Mouse (Mus musculus) G1E (cell line): ENCODE measurements at regions not wholly inside any gene's neighbourhood (a gene's known extent, or its start where the extent isn't known, plus 50 kb on each side); places are given as distances from the start of the nearest gene placed in this dataset.
"Not testable (repeated sequence)": the region's sequence is repeated elsewhere in the genome, so short reads cannot be mapped to it uniquely, and the experiment has no call there.

Experiments
- ATAC-seq: 2 replicates; pipeline ENCODE4 v1.8.0; 2016; ENCODE audit warnings: mild to moderate bottlenecking; ENCODE audit not compliant: insufficient number of reproducible peaks, poor library complexity, low FRiP score, severe bottlenecking; ENCODE audit errors: extremely low read depth
- DNase-seq: peaks from one replicate; pipeline ENCODE4 v3.0.0; 2012; ENCODE audit warnings: low spot score
- H3K27me3 ChIP-seq: 2 replicates; pipeline ENCODE4 v1.6.1; 2012; ENCODE audit warnings: mild to moderate bottlenecking, low read length, inconsistent platforms; ENCODE audit not compliant: insufficient read depth
- H3K36me3 ChIP-seq: replicated peaks from 2 replicates; pipeline ENCODE3; 2012; ENCODE audit warnings: mild to moderate bottlenecking, inconsistent platforms
- H3K4me1 ChIP-seq: 2 replicates; pipeline ENCODE4 v1.6.1; 2012; ENCODE audit warnings: low read depth, low read length, inconsistent platforms, mixed read lengths; ENCODE audit not compliant: insufficient read depth
- H3K4me3 ChIP-seq: 2 replicates; pipeline ENCODE4 v1.5.1; 2012; ENCODE audit warnings: low read depth, mild to moderate bottlenecking, inconsistent platforms, low read length, moderate library complexity, mixed read lengths
- H3K9me3 ChIP-seq: replicated peaks from 2 replicates; pipeline ENCODE4 v1.6.1; 2012; ENCODE audit warnings: inconsistent platforms
- CTCF ChIP-seq: IDR thresholded peaks from 2 replicates; pipeline ENCODE4 v1.5.1; 2012; ENCODE audit warnings: low read depth, low read length, inconsistent platforms, mixed read lengths
- GATA1 ChIP-seq: IDR thresholded peaks from 2 replicates; pipeline ENCODE4 v1.6.1; 2012; ENCODE audit warnings: borderline replicate concordance, low read length, inconsistent platforms, mixed read lengths
- GATA2 ChIP-seq: IDR thresholded peaks from 2 replicates; pipeline ENCODE4 v1.6.1; 2012; ENCODE audit warnings: low read depth, low read length, inconsistent platforms, borderline replicate concordance
- POLR2AphosphoS5 ChIP-seq: IDR thresholded peaks from 2 replicates; pipeline ENCODE4 v1.6.1; 2012; ENCODE audit warnings: low read depth, low read length, inconsistent platforms; ENCODE audit not compliant: insufficient replicate concordance
- TAL1 ChIP-seq: conservative IDR thresholded peaks from 2 replicates; pipeline ENCODE4 v1.6.1; 2012; ENCODE audit warnings: low read depth, low read length, inconsistent platforms, mixed read lengths

DNA sequence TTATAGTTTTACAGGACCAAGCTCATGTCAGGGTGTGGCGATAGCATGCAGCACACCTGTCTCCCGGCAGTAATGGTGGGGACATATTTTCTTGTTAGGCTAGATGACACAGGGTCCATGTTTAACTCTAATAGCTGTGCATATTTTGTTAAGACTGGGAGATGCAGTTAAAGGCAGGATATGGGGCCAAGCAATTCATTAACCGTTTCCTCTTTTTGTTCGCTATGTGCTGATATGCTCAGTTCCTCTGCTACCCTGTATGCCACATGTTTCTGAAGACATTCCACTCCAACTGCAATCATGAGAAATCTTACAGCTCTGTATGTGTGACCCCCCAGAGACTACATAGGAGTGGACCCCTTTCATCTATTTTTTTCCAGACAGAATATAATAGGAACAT lies 104.0 kb upstream of the Stt3b start:
- Histone ChIP-seq H3K36me3 (no peaks in the 10 kb centered on the region), H3K4me1 (no peaks in the 10 kb centered on the region), H3K9me3 (peaks cover 61% of the 10 kb centered on the region), H3K4me3 (no peak overlapping the region), H3K27me3 (no peaks in the 10 kb centered on the region)
- ATAC-seq = no peak
- no peak for DNase-seq
- TF ChIP-seq TAL1 = no peak
- no peak for TF ChIP-seq POLR2AphosphoS5
- no peak for TF ChIP-seq GATA2
- TF ChIP-seq CTCF = no peak
- no peak for TF ChIP-seq GATA1

DNA sequence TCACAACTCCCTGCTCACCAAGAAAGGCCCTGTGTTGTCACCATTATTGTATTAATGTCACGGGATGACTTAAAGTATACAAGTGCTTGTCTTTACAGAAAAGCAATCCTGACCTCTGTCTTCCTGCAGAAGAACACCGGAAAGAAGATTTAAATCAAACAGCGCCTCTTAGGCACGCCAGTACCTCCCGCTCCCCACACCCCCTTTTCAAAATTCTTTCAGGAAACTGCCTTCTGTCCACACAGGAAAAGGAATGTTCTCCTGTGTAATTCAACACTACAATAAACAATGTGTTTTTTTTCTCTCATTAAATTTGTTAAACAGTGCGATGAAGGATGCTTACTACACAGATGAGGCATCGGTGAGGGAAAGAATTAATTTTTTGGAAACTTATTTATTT lies 112.6 kb upstream of the Stt3b start:
- ATAC-seq (no peak), DNase-seq (no peak)
- H3K27me3 ChIP-seq = no peaks in the 10 kb centered on the region
- no peaks in the 10 kb centered on the region for H3K4me1 ChIP-seq
- TF ChIP-seq CTCF (no peak), POLR2AphosphoS5 (no peak), GATA1 (no peak)
- no peak overlapping the region for H3K4me3 ChIP-seq
- peaks cover 71% of the 10 kb centered on the region for H3K9me3 ChIP-seq
- no peaks in the 10 kb centered on the region for H3K36me3 ChIP-seq

DNA sequence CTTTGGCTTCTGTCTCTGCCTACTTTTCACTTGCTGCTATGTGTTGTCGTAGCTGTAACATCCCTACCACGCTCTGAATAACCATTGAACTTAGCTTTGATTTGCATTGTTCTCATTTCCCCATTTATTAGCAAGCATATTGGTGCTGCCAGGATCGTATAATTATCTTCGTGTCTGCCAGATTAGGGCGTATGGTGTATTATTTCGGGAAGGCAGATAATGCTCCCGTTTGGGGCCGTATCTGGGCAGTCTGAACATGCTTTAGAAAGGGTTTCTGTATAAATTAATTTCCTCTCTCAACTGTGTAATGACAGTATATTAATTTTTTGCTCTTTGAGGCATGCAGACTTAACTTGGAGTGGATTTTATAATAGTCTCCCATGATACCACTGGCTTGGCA lies 116.5 kb upstream of the Stt3b start:
- no peaks in the 10 kb centered on the region for H3K4me1 ChIP-seq
- H3K9me3 ChIP-seq = peaks cover 66% of the 10 kb centered on the region
- H3K4me3 ChIP-seq = no peak overlapping the region
- H3K36me3 ChIP-seq = no peaks in the 10 kb centered on the region
- H3K27me3 ChIP-seq = no peaks in the 10 kb centered on the region
- no peak for TF ChIP-seq GATA1
- TF ChIP-seq CTCF = no peak
- no peak for TF ChIP-seq GATA2
- no peak for TF ChIP-seq TAL1
- no peak for TF ChIP-seq POLR2AphosphoS5
- DNase-seq (no peak), ATAC-seq (no peak)

DNA sequence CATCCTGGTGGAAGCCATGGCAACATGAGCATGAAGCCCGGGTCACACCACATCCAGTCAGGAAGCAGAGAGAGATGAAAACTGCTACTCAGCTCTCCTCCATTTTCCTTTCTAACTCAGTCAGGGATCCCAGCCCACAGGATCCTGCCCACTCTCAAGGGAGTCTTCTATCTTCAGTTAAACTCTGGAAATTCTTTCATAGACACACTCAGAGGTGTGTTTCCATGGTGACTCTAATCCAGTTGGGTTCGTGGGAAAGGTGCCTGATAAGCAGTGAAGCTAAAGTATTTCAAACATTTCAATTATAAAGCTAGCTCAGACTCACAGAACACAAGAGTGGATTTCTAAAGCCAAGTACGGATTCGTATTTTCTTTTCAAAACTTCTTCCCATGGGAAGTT lies 120.0 kb upstream of the Stt3b start:
- no peaks in the 10 kb centered on the region for H3K36me3 ChIP-seq
- H3K4me1 ChIP-seq = no peaks in the 10 kb centered on the region
- no peaks in the 10 kb centered on the region for H3K27me3 ChIP-seq
- TF ChIP-seq POLR2AphosphoS5 (no peak), GATA2 (no peak), GATA1 (no peak), CTCF (no peak), TAL1 (no peak)
- peaks cover 59% of the 10 kb centered on the region for H3K9me3 ChIP-seq
- ATAC-seq (no peak), DNase-seq (no peak)
- H3K4me3 ChIP-seq = no peak overlapping the region

DNA sequence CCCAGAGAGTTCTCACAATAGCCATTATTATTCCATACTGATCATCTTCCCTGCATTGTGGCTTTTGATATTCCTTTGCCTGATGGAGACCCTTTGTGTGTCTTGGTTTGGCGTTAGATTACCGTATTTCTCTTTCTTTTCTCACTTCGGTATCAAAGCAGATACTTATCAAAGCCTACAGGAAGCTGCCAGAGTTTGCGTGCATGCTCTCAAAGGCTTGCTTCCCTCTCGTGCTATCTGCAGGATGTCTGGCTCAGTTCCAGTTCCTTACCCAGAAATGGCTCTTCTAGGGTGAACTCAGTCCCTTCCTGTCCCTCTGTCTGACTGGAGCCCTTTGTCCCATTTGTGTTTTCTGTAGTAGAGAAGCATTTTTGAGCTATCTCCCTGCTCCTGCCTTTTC lies 124.5 kb upstream of the Stt3b start:
- H3K36me3 ChIP-seq = no peaks in the 10 kb centered on the region
- H3K27me3 ChIP-seq = no peaks in the 10 kb centered on the region
- H3K4me3 ChIP-seq = no peak overlapping the region
- peaks cover 49% of the 10 kb centered on the region for H3K9me3 ChIP-seq
- ATAC-seq (no peak), DNase-seq (no peak)
- H3K4me1 ChIP-seq = no peaks in the 10 kb centered on the region
- TF ChIP-seq GATA1 = no peak
- no peak for TF ChIP-seq POLR2AphosphoS5
- no peak for TF ChIP-seq GATA2
- no peak for TF ChIP-seq CTCF
- TF ChIP-seq TAL1 = no peak

DNA sequence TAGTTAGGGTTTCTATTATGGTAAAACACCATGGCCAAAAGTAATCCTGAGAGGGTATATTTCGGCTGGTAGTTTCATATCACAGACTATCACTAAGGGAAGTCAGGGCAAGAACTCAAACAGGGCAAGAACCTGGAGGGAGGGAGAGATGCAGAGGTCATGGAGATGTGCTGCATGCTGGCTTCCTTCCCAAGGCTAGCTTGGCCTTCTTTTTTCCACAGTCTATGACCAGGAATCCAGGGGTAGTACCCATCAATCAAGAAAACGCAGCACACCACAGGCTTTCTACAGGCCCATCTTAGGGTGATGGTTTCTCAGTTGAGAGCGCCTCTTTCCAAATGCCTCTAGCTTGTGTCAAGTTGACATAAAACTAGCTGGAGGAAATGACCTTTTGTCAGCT lies 126.1 kb upstream of the Stt3b start:
- Histone ChIP-seq H3K4me1 (no peaks in the 10 kb centered on the region), H3K9me3 (peaks cover 48% of the 10 kb centered on the region), H3K27me3 (no peaks in the 10 kb centered on the region), H3K36me3 (no peaks in the 10 kb centered on the region), H3K4me3 (no peak overlapping the region)
- DNase-seq (no peak), ATAC-seq (no peak)
- TF ChIP-seq TAL1 = no peak
- no peak for TF ChIP-seq POLR2AphosphoS5
- TF ChIP-seq CTCF = no peak
- TF ChIP-seq GATA2 = no peak
- TF ChIP-seq GATA1 = no peak

DNA sequence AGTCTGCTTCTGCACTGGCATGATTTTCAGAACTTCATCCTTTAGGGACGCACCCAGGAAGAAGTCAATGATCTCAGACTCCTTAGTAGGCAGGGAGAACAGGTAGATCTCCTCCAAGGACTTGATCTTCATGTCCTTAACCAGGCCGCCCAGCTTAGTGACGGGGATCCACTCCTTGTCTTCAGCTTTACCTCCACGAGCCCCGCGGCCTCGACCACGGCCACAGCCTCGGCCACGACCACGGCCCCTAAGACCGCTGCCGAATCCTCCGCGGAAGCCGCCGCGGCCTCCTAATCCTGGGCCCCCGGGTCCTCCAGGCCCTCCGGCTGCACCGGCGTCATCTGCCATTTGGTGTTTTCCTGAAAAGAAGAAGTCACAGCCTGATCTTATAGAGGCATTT lies 128.0 kb upstream of the Stt3b start:
- DNase-seq, ATAC-seq, H3K4me3 ChIP-seq, H3K4me1 ChIP-seq, H3K27me3 ChIP-seq, H3K36me3 ChIP-seq: not testable (repeated sequence)
- H3K9me3 ChIP-seq = peaks cover 51% of the 10 kb centered on the region
